Mouse (Mus musculus) liver, embryonic 15.5 days (tissue): ENCODE measurements around the gene Pkd1l3. TPM values are rescaled to one million over a fixed set of nuclear protein-coding genes. Genes with fewer than 3 reads are reported as not detected.

Source experiments
- ATAC-seq: fragments of 200-750 bp; cut with Nextera tagmentation; 2 replicates; pipeline ENCODE4 v1.8.0; 2017; ENCODE audit warnings: moderate number of reproducible peaks, mild to moderate bottlenecking, moderate library complexity; ENCODE audit not compliant: insufficient read depth
- H3K27ac ChIP-seq: fragments of 300-500 bp; sonication (generic); replicated peaks from 2 replicates; pipeline ENCODE4 v1.5.1; 2015; ENCODE audit warnings: mild to moderate bottlenecking, inconsistent platforms
- H3K27me3 ChIP-seq: fragments of 300-500 bp; sonication (generic); 2 replicates; pipeline ENCODE4 v1.6.1; 2015; ENCODE audit warnings: mild to moderate bottlenecking, inconsistent platforms
- H3K36me3 ChIP-seq: fragments of 300-500 bp; sonication (generic); replicated peaks from 2 replicates; pipeline ENCODE4 v1.6.1; 2015; ENCODE audit warnings: moderate library complexity, mild to moderate bottlenecking, inconsistent platforms
- H3K4me1 ChIP-seq: fragments of 300-500 bp; sonication (generic); replicated peaks from 2 replicates; pipeline ENCODE4 v1.6.1; 2015; ENCODE audit warnings: inconsistent platforms
- H3K4me2 ChIP-seq: fragments of 300-500 bp; sonication (generic); 2 replicates; pipeline ENCODE4 v1.6.1; 2015; ENCODE audit warnings: moderate library complexity, mild to moderate bottlenecking, inconsistent platforms
- H3K4me3 ChIP-seq: fragments of 300-500 bp; sonication (generic); replicated peaks from 2 replicates; pipeline ENCODE4 v1.5.1; 2015; ENCODE audit warnings: mild to moderate bottlenecking, inconsistent platforms
- H3K9ac ChIP-seq: fragments of 300-500 bp; sonication (generic); 2 replicates; pipeline ENCODE4 v1.6.1; 2015; ENCODE audit warnings: moderate library complexity, mild to moderate bottlenecking, inconsistent platforms
- H3K9me3 ChIP-seq: fragments of 300-500 bp; sonication (generic); replicated peaks from 2 replicates; pipeline ENCODE4 v1.6.1; 2016; ENCODE audit warnings: inconsistent platforms
- WGBS: fragments of 180-500 bp; shearing (Covaris S2); methylation state at CpG from one replicate; pipeline ENCODE4 v1.1.7; 2015; ENCODE audit warnings: mixed read lengths; ENCODE audit not compliant: insufficient replicate concordance; 5-methylcytosine and 5-hydroxymethylcytosine counted together
- polyA plus RNA-seq: library from polyadenylated mRNA; unstranded; fragments of >200 nt; fragmentation: Nextera tagmentation; extraction: Ambion mirVana; gene quantifications from 2 replicates; pipeline ENCODE4 v1.2.1, GENCODE M21; 2015

The Pkd1l3 gene
- polyA plus RNA-seq, 1 experiment from 2014 or later = 0.21 TPM

- H3K9me3 ChIP-seq = no peaks in the 10 kb centered on the region
- WGBS = 84% methylated on average over 2 of the region's 2 CpGs
Measured at GRCm38 (mm10) chr8:109673596-109673995, 59.3 kb downstream of the Pkd1l3 start.

GRCm38 (mm10) chr8:109675896-109676643, 61.8 kb downstream of the Pkd1l3 start:
- Histone ChIP-seq H3K9ac (no peak overlapping the region), H3K27me3 (no peaks in the 10 kb centered on the region), H3K9me3 (no peaks in the 10 kb centered on the region), H3K4me3 (no peak overlapping the region), H3K4me1 (no peaks in the 10 kb centered on the region), H3K4me2 (no peak overlapping the region), H3K27ac (no peak overlapping the region), H3K36me3 (peaks cover 96% of the 10 kb centered on the region)
- ATAC-seq = no peak
- 90% methylated on average over 9 of the region's 9 CpGs for WGBS

More at GRCm38 (mm10) chr8:109673596-109673995, 59.3 kb downstream of the Pkd1l3 start:
- Histone ChIP-seq H3K27ac (no peak overlapping the region), H3K9ac (no peak overlapping the region), H3K36me3 (peaks cover 99% of the 10 kb centered on the region), H3K4me2 (no peak overlapping the region), H3K4me1 (no peaks in the 10 kb centered on the region), H3K27me3 (no peaks in the 10 kb centered on the region), H3K4me3 (no peak overlapping the region)
- ATAC-seq = no peak

- no peak overlapping the region for H3K4me2 ChIP-seq
- H3K9ac ChIP-seq = no peak overlapping the region
- ATAC-seq = no peak
- 72% methylated on average over 3 of the region's 3 CpGs for WGBS
- peaks cover 70% of the 10 kb centered on the region for H3K36me3 ChIP-seq
- no peaks in the 10 kb centered on the region for H3K27me3 ChIP-seq
- H3K4me1 ChIP-seq = 0 out of 2 replicates have a peak, but pooled peaks cover 5% of the 10 kb centered on the region
- no peaks in the 10 kb centered on the region for H3K9me3 ChIP-seq
- H3K27ac ChIP-seq = no peak overlapping the region
- H3K4me3 ChIP-seq = no peak overlapping the region
Measured at GRCm38 (mm10) chr8:109681535-109681934, 67.2 kb downstream of the Pkd1l3 start.

- Histone ChIP-seq H3K9ac (no peak overlapping the region), H3K36me3 (peaks cover 65% of the 10 kb centered on the region), H3K27me3 (no peaks in the 10 kb centered on the region), H3K4me1 (peaks cover 10% of the 10 kb centered on the region), H3K9me3 (no peaks in the 10 kb centered on the region), H3K4me2 (no peak overlapping the region), H3K4me3 (no peak overlapping the region), H3K27ac (no peak overlapping the region)
- 79% methylated on average over 5 of the region's 5 CpGs for WGBS
- ATAC-seq = no peak
Measured at GRCm38 (mm10) chr8:109682120-109682519, 67.8 kb downstream of the Pkd1l3 start.

GRCm38 (mm10) chr8:109687248-109687647, 72.9 kb downstream of the Pkd1l3 start:
- peaks cover 16% of the 10 kb centered on the region for H3K36me3 ChIP-seq
- no peak for ATAC-seq
- no peak overlapping the region for H3K4me2 ChIP-seq
- 69% methylated on average over 5 of the region's 5 CpGs for WGBS
- H3K9me3 ChIP-seq = no peaks in the 10 kb centered on the region
- H3K4me3 ChIP-seq = no peak overlapping the region
- H3K4me1 ChIP-seq = peaks cover 38% of the 10 kb centered on the region
- no peak overlapping the region for H3K27ac ChIP-seq
- no peak overlapping the region for H3K9ac ChIP-seq
- no peaks in the 10 kb centered on the region for H3K27me3 ChIP-seq

GRCm38 (mm10) chr8:109691769-109692168, 77.5 kb downstream of the Pkd1l3 start:
- Histone ChIP-seq H3K36me3 (no peaks in the 10 kb centered on the region), H3K4me1 (peaks cover 43% of the 10 kb centered on the region), H3K9ac (peak overlapping the region; percentile 94), H3K27me3 (no peaks in the 10 kb centered on the region), H3K9me3 (no peaks in the 10 kb centered on the region), H3K4me3 (peak overlapping the region; percentile 99), H3K4me2 (peak overlapping the region; percentile 89), H3K27ac (no peak overlapping the region)
- ATAC-seq = no peak
- 29% methylated on average over 5 of the region's 5 CpGs for WGBS

- H3K4me2 ChIP-seq = peak overlapping the region; percentile 89
- peaks cover 35% of the 10 kb centered on the region for H3K4me1 ChIP-seq
- no peaks in the 10 kb centered on the region for H3K9me3 ChIP-seq
- H3K9ac ChIP-seq = peak overlapping the region; percentile 94
- H3K27ac ChIP-seq = peak overlapping the region; percentile 87
- peak overlapping the region; percentile 99 for H3K4me3 ChIP-seq
- no peaks in the 10 kb centered on the region for H3K36me3 ChIP-seq
- no peaks in the 10 kb centered on the region for H3K27me3 ChIP-seq
- ATAC-seq = peak; percentile 74
- under 1% methylated on average over 38 of the region's 38 CpGs for WGBS
Measured at GRCm38 (mm10) chr8:109692443-109693145, 78.3 kb downstream of the Pkd1l3 start.

- peak; percentile 99 for ATAC-seq
- Histone ChIP-seq H3K4me3 (peak within 1 kb of the TSS; percentile 99), H3K27me3 (no peaks in the 10 kb centered on the region), H3K4me2 (peak within 1 kb of the TSS; percentile 89), H3K27ac (peak within 1 kb of the TSS; percentile 87), H3K9ac (peak within 1 kb of the TSS; percentile 94), H3K36me3 (no peaks in the 10 kb centered on the region), H3K4me1 (peaks cover 32% of the 10 kb centered on the region), H3K9me3 (no peaks in the 10 kb centered on the region)
- under 1% methylated on average over 57 of the region's 57 CpGs for WGBS
Measured at GRCm38 (mm10) chr8:109693146-109693900, 79.0 kb downstream of the Pkd1l3 start, which contains the start of gene Ist1. TSS of gene Ist1 (minus strand) at chr8:109693260.

GRCm38 (mm10) chr8:109694154-109694553, 79.8 kb downstream of the Pkd1l3 start:
- peak overlapping the region; percentile 89 for H3K4me2 ChIP-seq
- H3K36me3 ChIP-seq = no peaks in the 10 kb centered on the region
- no peaks in the 10 kb centered on the region for H3K9me3 ChIP-seq
- peaks cover 32% of the 10 kb centered on the region for H3K4me1 ChIP-seq
- H3K9ac ChIP-seq = no peak overlapping the region
- no peaks in the 10 kb centered on the region for H3K27me3 ChIP-seq
- WGBS = 66% methylated on average over 6 of the region's 6 CpGs
- H3K4me3 ChIP-seq = peak overlapping the region; percentile 99
- no peak for ATAC-seq
- H3K27ac ChIP-seq = no peak overlapping the region

GRCm38 (mm10) chr8:109697754-109698153, 83.4 kb downstream of the Pkd1l3 start:
- H3K27me3 ChIP-seq = peaks cover 16% of the 10 kb centered on the region

GRCm38 (mm10) chr8:109698477-109698876, 84.2 kb downstream of the Pkd1l3 start:
- H3K4me2 ChIP-seq = no peak overlapping the region
- 51% methylated on average over 3 of the region's 3 CpGs for WGBS
- H3K4me3 ChIP-seq = no peak overlapping the region

More at GRCm38 (mm10) chr8:109697754-109698153, 83.4 kb downstream of the Pkd1l3 start:
- peaks cover 11% of the 10 kb centered on the region for H3K4me1 ChIP-seq
- H3K9ac ChIP-seq = no peak overlapping the region
- no peak overlapping the region for H3K4me2 ChIP-seq
- WGBS = 65% methylated on average over 1 of the region's 1 CpGs
- H3K27ac ChIP-seq = no peak overlapping the region
- no peak overlapping the region for H3K4me3 ChIP-seq
- H3K36me3 ChIP-seq = no peaks in the 10 kb centered on the region
- no peak for ATAC-seq
- no peaks in the 10 kb centered on the region for H3K9me3 ChIP-seq

More at GRCm38 (mm10) chr8:109698477-109698876, 84.2 kb downstream of the Pkd1l3 start:
- H3K27ac ChIP-seq = no peak overlapping the region
- H3K36me3 ChIP-seq = no peaks in the 10 kb centered on the region
- peaks cover 23% of the 10 kb centered on the region for H3K27me3 ChIP-seq
- H3K4me1 ChIP-seq = peaks cover 9% of the 10 kb centered on the region
- ATAC-seq = no peak
- no peaks in the 10 kb centered on the region for H3K9me3 ChIP-seq
- no peak overlapping the region for H3K9ac ChIP-seq
